Mouse (Mus musculus) kidney, embryonic 14.5 days (tissue): ENCODE data around the gene Dhx16. TPM values are rescaled to one million over a fixed set of nuclear protein-coding genes. Genes with fewer than 3 reads are reported as not detected.
"Not testable (repeated sequence)": the region's sequence is repeated elsewhere in the genome, so short reads cannot be mapped to it uniquely, and the experiment has no call there.

Experiments
- ATAC-seq: fragments of 200-750 bp; cut with Nextera tagmentation; 2 replicates; pipeline ENCODE4 v1.8.0; 2017; ENCODE audit warnings: moderate number of reproducible peaks, mild to moderate bottlenecking, moderate TSS enrichment, moderate library complexity; ENCODE audit not compliant: low FRiP score, low TSS enrichment
- H3K27ac ChIP-seq: fragments of 300-500 bp; sonication (generic); 2 replicates; pipeline ENCODE4 v1.5.1; 2014; ENCODE audit warnings: low read depth, mild to moderate bottlenecking, low read length, moderate library complexity, mixed read lengths
- H3K27me3 ChIP-seq: fragments of 300-500 bp; sonication (generic); 2 replicates; pipeline ENCODE4 v1.6.1; 2014; ENCODE audit warnings: mild to moderate bottlenecking, low read length; ENCODE audit not compliant: control insufficient read depth, insufficient read depth
- H3K36me3 ChIP-seq: fragments of 300-500 bp; sonication (generic); 2 replicates; pipeline ENCODE4 v1.6.1; 2014; ENCODE audit warnings: low read length, mixed read lengths; ENCODE audit not compliant: control insufficient read depth, insufficient read depth
- H3K4me1 ChIP-seq: fragments of 300-500 bp; sonication (generic); 2 replicates; pipeline ENCODE4 v1.6.1; 2014; ENCODE audit warnings: low read length, mixed read lengths; ENCODE audit not compliant: control insufficient read depth, insufficient read depth
- H3K4me2 ChIP-seq: fragments of 300-500 bp; sonication (generic); replicated peaks from 2 replicates; pipeline ENCODE4 v1.6.1; 2014; ENCODE audit warnings: low read depth, mild to moderate bottlenecking, low read length
- H3K4me3 ChIP-seq: fragments of 300-500 bp; sonication (generic); 2 replicates; pipeline ENCODE4 v1.5.1; 2014; ENCODE audit warnings: mild to moderate bottlenecking, low read length
- H3K9ac ChIP-seq: fragments of 300-500 bp; sonication (generic); 2 replicates; pipeline ENCODE4 v1.6.1; 2014; ENCODE audit warnings: low read depth, mild to moderate bottlenecking, low read length, moderate library complexity
- H3K9me3 ChIP-seq: fragments of 300-500 bp; sonication (generic); 2 replicates; pipeline ENCODE4 v1.6.1; 2016; ENCODE audit warnings: low read length; ENCODE audit not compliant: control insufficient read depth
- WGBS: fragments of 180-500 bp; shearing (Covaris S2); extraction: QIAGEN DNeasy Blood & Tissue Kit; methylation state at CpG from one replicate; pipeline ENCODE4 v1.1.7; 2014; 5-methylcytosine and 5-hydroxymethylcytosine counted together
- polyA plus RNA-seq: library from polyadenylated mRNA; unstranded; fragments of >200 nt; fragmentation: Nextera tagmentation; extraction: Ambion mirVana; gene quantifications from 2 replicates; pipeline ENCODE4 v1.2.1, GENCODE M21; 2014

The Dhx16 gene
- polyA plus RNA-seq, 1 experiment from 2014 or later: 50.0 TPM

- Histone ChIP-seq H3K4me2 (peak overlapping the region; percentile 78), H3K27me3 (no peaks in the 10 kb centered on the region), H3K27ac (peak overlapping the region; percentile 97), H3K9ac (peak overlapping the region; percentile 87), H3K9me3 (no peaks in the 10 kb centered on the region), H3K36me3 (peaks cover 48% of the 10 kb centered on the region), H3K4me3 (peak overlapping the region; percentile 91), H3K4me1 (peaks cover 23% of the 10 kb centered on the region)
- 0% methylated on average over 24 of the region's 25 CpGs for WGBS
- peak; percentile 21 for ATAC-seq
Measured at GRCm38 (mm10) chr17:35836991-35837422, 42.6 kb upstream of the Dhx16 start.

GRCm38 (mm10) chr17:35837487-35837886 lies 42.1 kb upstream of the Dhx16 start:
- peak overlapping the region; percentile 97 for H3K27ac ChIP-seq
- under 1% methylated on average over 18 of the region's 18 CpGs for WGBS
- ATAC-seq: 0 out of 2 replicates have a peak, but pooled peaks have one; percentile 1

GRCm38 (mm10) chr17:35838122-35838544 lies 41.5 kb upstream of the Dhx16 start, which contains the start of gene Tubb5:
Gene Tubb5 (minus strand): TSS chr17:35838306.
- H3K4me1 ChIP-seq: peaks cover 34% of the 10 kb centered on the region
- under 1% methylated on average over 29 of the region's 29 CpGs for WGBS

More at GRCm38 (mm10) chr17:35837487-35837886, 42.1 kb upstream of the Dhx16 start:
- no peaks in the 10 kb centered on the region for H3K27me3 ChIP-seq
- H3K9ac ChIP-seq: peak overlapping the region; percentile 87
- peaks cover 28% of the 10 kb centered on the region for H3K4me1 ChIP-seq
- no peaks in the 10 kb centered on the region for H3K9me3 ChIP-seq
- peak overlapping the region; percentile 78 for H3K4me2 ChIP-seq
- peaks cover 45% of the 10 kb centered on the region for H3K36me3 ChIP-seq
- H3K4me3 ChIP-seq: peak overlapping the region; percentile 91

GRCm38 (mm10) chr17:35838570-35838969 lies 41.0 kb upstream of the Dhx16 start:
- ATAC-seq: no peak

More at GRCm38 (mm10) chr17:35838122-35838544, 41.5 kb upstream of the Dhx16 start, which contains the start of gene Tubb5:
- peak; percentile 75 for ATAC-seq
- peak within 1 kb of the TSS; percentile 91 for H3K4me3 ChIP-seq
- no peaks in the 10 kb centered on the region for H3K27me3 ChIP-seq
- peak within 1 kb of the TSS; percentile 97 for H3K27ac ChIP-seq
- peak within 1 kb of the TSS; percentile 78 for H3K4me2 ChIP-seq
- peaks cover 39% of the 10 kb centered on the region for H3K36me3 ChIP-seq
- H3K9ac ChIP-seq: peak within 1 kb of the TSS; percentile 87
- no peaks in the 10 kb centered on the region for H3K9me3 ChIP-seq

GRCm38 (mm10) chr17:35839002-35839401 lies 40.6 kb upstream of the Dhx16 start:
- Histone ChIP-seq H3K27ac (peak overlapping the region; percentile 86), H3K36me3 (peaks cover 30% of the 10 kb centered on the region), H3K4me2 (peak overlapping the region; percentile 52), H3K4me1 (peaks cover 34% of the 10 kb centered on the region), H3K9ac (peak overlapping the region; percentile 61; the same call in 1 of the 2 replicates), H3K4me3 (peak overlapping the region; percentile 91)
- ATAC-seq, H3K27me3 ChIP-seq, H3K9me3 ChIP-seq: not testable (repeated sequence)
- 39% methylated on average over 3 of the region's 3 CpGs for WGBS

More at GRCm38 (mm10) chr17:35838570-35838969, 41.0 kb upstream of the Dhx16 start:
- H3K9me3 ChIP-seq: no peaks in the 10 kb centered on the region
- H3K4me1 ChIP-seq: peaks cover 35% of the 10 kb centered on the region
- peak overlapping the region; percentile 61 for H3K9ac ChIP-seq
- peaks cover 34% of the 10 kb centered on the region for H3K36me3 ChIP-seq
- peak overlapping the region; percentile 91 for H3K4me3 ChIP-seq
- H3K27ac ChIP-seq: peak overlapping the region; percentile 86
- under 1% methylated on average over 5 of the region's 5 CpGs for WGBS
- H3K27me3 ChIP-seq: no peaks in the 10 kb centered on the region
- H3K4me2 ChIP-seq: peak overlapping the region; percentile 52

- no peaks in the 10 kb centered on the region for H3K9me3 ChIP-seq
Measured at GRCm38 (mm10) chr17:35840561-35840960, 39.1 kb upstream of the Dhx16 start.

GRCm38 (mm10) chr17:35841076-35841950 lies 38.3 kb upstream of the Dhx16 start, which contains the start of gene Mdc1:
Gene Mdc1 (plus strand): TSS chr17:35841515.
- Histone ChIP-seq H3K4me2 (peak within 1 kb of the TSS; percentile 74), H3K36me3 (peaks cover 24% of the 10 kb centered on the region), H3K9me3 (no peaks in the 10 kb centered on the region), H3K4me3 (peak within 1 kb of the TSS; percentile 58), H3K27me3 (no peaks in the 10 kb centered on the region), H3K9ac (peak within 1 kb of the TSS; percentile 67), H3K4me1 (peaks cover 16% of the 10 kb centered on the region; the same call in 1 of the 2 replicates), H3K27ac (peak within 1 kb of the TSS; percentile 65)
- ATAC-seq: peak; percentile 91
- under 1% methylated on average over 59 of the region's 59 CpGs for WGBS

More at GRCm38 (mm10) chr17:35840561-35840960, 39.1 kb upstream of the Dhx16 start:
- Histone ChIP-seq H3K9ac (peak overlapping the region; percentile 40; the same call in 1 of the 2 replicates), H3K4me2 (peak overlapping the region; percentile 37), H3K27ac (peak overlapping the region; percentile 10; the same call in 1 of the 2 replicates), H3K4me1 (peaks cover 21% of the 10 kb centered on the region), H3K36me3 (peaks cover 24% of the 10 kb centered on the region), H3K4me3 (peak overlapping the region; percentile 58), H3K27me3 (no peaks in the 10 kb centered on the region)
- WGBS: 56% methylated on average over 14 of the region's 14 CpGs
- ATAC-seq: no peak

GRCm38 (mm10) chr17:35842006-35842405 lies 37.6 kb upstream of the Dhx16 start:
- H3K9ac ChIP-seq: peak overlapping the region; percentile 67
- ATAC-seq: no peak
- no peaks in the 10 kb centered on the region for H3K9me3 ChIP-seq
- 16% methylated on average over 11 of the region's 11 CpGs for WGBS
- H3K27me3 ChIP-seq: no peaks in the 10 kb centered on the region
- H3K4me2 ChIP-seq: peak overlapping the region; percentile 74
- peaks cover 16% of the 10 kb centered on the region; the same call in 1 of the 2 replicates for H3K4me1 ChIP-seq
- peaks cover 24% of the 10 kb centered on the region for H3K36me3 ChIP-seq
- H3K27ac ChIP-seq: peak overlapping the region; percentile 65
- H3K4me3 ChIP-seq: peak overlapping the region; percentile 58
